8 mouse cellular contexts compared by ENCODE assay signal in the genomic region with DNA sequence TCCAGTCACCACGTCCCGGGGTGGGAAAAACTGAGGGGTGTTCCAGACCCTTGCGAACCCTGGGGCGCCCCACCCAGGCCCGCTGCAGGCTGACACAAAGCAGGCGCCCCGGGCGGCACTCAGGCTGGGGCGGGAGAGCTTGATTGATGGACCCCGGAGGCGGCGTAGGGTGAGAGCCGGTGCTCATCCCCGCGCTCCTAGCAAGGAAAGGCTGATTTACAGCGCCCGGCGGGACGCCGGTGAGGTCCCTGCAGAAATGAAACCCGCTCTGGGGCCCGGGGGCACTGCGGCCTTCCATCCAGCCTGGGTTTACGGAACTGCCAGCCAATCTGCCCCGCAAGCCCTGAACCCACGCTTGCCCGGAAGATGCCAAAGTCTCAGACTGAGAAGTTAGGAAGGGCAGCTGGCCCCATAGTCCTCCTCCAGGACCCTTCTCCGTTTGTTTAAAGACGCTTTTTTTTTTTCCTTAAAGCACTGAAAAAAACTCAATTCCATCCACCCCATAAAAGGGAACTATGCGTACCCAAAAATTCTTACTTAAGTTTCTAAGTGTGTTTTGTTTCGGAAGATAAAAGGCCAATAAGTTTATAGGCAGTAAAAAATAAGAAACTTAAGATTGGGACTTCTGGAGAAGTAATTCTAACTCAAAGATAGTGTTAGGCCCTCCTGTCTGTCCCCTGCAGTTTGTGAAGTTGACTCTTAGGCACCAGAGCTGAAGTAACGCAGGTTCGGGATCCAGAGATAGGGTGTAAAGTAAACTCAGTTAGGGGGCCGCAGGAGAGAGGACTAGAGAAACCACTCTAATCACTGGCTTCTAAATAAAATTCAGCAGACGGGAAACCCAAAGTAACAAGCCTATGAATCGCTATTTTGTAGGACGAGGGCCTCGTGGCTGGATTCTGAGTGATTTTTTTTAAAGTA.
A peak's percentile ranks its signal among the peaks of the same experiment; 100 is the strongest.
DNase-seq lines count a peak whose midpoint lies in the region; ATAC-seq lines count a peak whose summit lies in the region.

No protein-coding gene starts in this region.

- DNase-seq in cerebellum, postnatal 10 days: peak; percentile 48 to 49
- DNase-seq in cerebellum, adult 9-11 months: no peak
- DNase-seq in kidney, postnatal 14 days: peak; percentile 63
- peak; percentile 73 for DNase-seq in midbrain, embryonic 10.5 days (ENCODE audit: low spot score)
- peak; percentile 49 for DNase-seq in urinary bladder, postnatal 14 days (ENCODE audit: low spot score)
- no peak for DNase-seq in left cerebral cortex, adult 8-10 months (ENCODE audit: low spot score in 2 of 2)

- peak overlapping the region; percentile 85 for H3K4me2 ChIP-seq in heart, embryonic 11.5 days

- peak overlapping the region; percentile 19; the same call in 1 of the 2 replicates for H3K4me3 ChIP-seq in brown adipose tissue, adult 24 weeks (ENCODE audit: insufficient read depth, low read depth, low read length)
- peak overlapping the region; percentile 39 for H3K4me3 ChIP-seq in heart, embryonic 11.5 days (ENCODE audit: low read depth, low read length)
- peak overlapping the region; percentile 53 for H3K4me3 ChIP-seq in midbrain, embryonic 10.5 days

- WGBS in heart, embryonic 11.5 days (ENCODE audit: insufficient replicate concordance): 5% methylated on average over 38 of the region's 38 CpGs
- WGBS in midbrain, embryonic 10.5 days: 3% methylated on average over 38 of the region's 38 CpGs

- H3K9me3 ChIP-seq in heart, embryonic 11.5 days (replicated peaks; ENCODE audit: control insufficient read depth, low read length): no peaks in the 10 kb centered on the region
- H3K9me3 ChIP-seq in midbrain, embryonic 10.5 days (replicated peaks): no peaks in the 10 kb centered on the region

- H3K27me3 ChIP-seq in heart, embryonic 11.5 days (ENCODE audit: control insufficient read depth, insufficient read depth, low read length): no peaks in the 10 kb centered on the region
- peaks cover 44% of the 10 kb centered on the region for H3K27me3 ChIP-seq in midbrain, embryonic 10.5 days (ENCODE audit: low read depth, poor library complexity, severe bottlenecking)

- H3K9ac ChIP-seq in heart, embryonic 11.5 days (ENCODE audit: low read depth, low read length): peak overlapping the region; percentile 74

- H3K27ac ChIP-seq in brown adipose tissue, adult 24 weeks (replicated peaks; ENCODE audit: low read depth, low read length): no peak overlapping the region
- H3K27ac ChIP-seq in heart, embryonic 11.5 days (ENCODE audit: low read depth, low read length): peak overlapping the region; percentile 95
- H3K27ac ChIP-seq in midbrain, embryonic 10.5 days (replicated peaks): peak overlapping the region; percentile 92

- no peak; the same call in 1 of the 2 replicates for ATAC-seq in heart, embryonic 11.5 days (replicated peaks; ENCODE audit: insufficient number of reproducible peaks, low FRiP score, low TSS enrichment)

- no peaks in the 10 kb centered on the region for H3K36me3 ChIP-seq in heart, embryonic 11.5 days (ENCODE audit: control insufficient read depth, insufficient read depth, low read length)
- H3K36me3 ChIP-seq in midbrain, embryonic 10.5 days: no peaks in the 10 kb centered on the region

- no peaks in the 10 kb centered on the region for H3K4me1 ChIP-seq in brown adipose tissue, adult 24 weeks (ENCODE audit: control insufficient read depth, insufficient read depth, insufficient read length, low read length)
- H3K4me1 ChIP-seq in heart, embryonic 11.5 days (ENCODE audit: control insufficient read depth, insufficient read depth, low read length): peaks cover 16% of the 10 kb centered on the region
- H3K4me1 ChIP-seq in midbrain, embryonic 10.5 days: peaks cover 62% of the 10 kb centered on the region

Comparison
In these comparisons a context has a peak if more than half of its experiments do, and no peak if none do; other contexts are left out.
1. DNase-seq: peak in cerebellum, postnatal 10 days (2 of 2), kidney, postnatal 14 days (single experiment), midbrain, embryonic 10.5 days (single experiment) and urinary bladder, postnatal 14 days (single experiment); none in cerebellum, adult 9-11 months (single experiment) and left cerebral cortex, adult 8-10 months (0 of 2).
2. Peak in every context shown above with its lines, with median percentiles within 50 percentile points of each other: H3K4me3 ChIP-seq.